ENCODE assay signal across 24 mouse cellular contexts in the genomic region with DNA sequence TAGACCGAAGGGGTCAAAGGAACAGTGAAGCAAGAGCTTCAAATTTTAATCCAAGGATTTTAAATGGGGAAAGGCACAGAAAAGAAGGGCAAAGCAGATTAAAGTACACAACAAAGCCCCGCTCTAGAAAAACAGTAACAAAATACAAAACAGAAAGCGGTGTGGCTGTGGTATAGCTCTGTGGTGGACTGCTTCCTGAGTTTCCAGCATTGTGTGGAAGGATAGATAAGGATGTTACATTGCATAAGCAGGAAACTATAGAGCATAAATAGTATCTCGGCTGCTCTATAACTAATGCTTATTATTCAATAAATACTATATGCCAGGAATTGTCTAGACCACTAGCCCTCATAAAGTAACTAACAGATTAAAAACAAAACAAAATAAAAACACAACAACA.
DNase-seq lines count a peak whose midpoint lies in the region; ATAC-seq lines count a peak whose summit lies in the region.
"Had no signal": no experiment of that assay in that cellular context is flagged by ENCODE, and none has a peak within 500 bp of the region (broad histone marks: within the 10 kb centered on the region; RNA-seq: fewer than 3 reads in every experiment).

No protein-coding gene starts in this region.

- H3K27ac ChIP-seq in liver, embryonic 12.5 days: no peak overlapping the region
- no peak overlapping the region for H3K27ac ChIP-seq in liver, embryonic 11.5 days (ENCODE audit: low read depth, low read length)
- H3K27ac ChIP-seq in midbrain, embryonic 15.5 days: no peak overlapping the region
- H3K27ac ChIP-seq: embryonic facial prominence, embryonic 10.5 days; forebrain, embryonic 13.5 days; gastrocnemius, adult 2 months; heart, embryonic 15.5 days; hindbrain, embryonic 10.5 days; hindbrain, embryonic 14.5 days had no signal

- no peaks in the 10 kb centered on the region for H3K36me3 ChIP-seq in liver, embryonic 12.5 days
- H3K36me3 ChIP-seq in liver, embryonic 11.5 days (ENCODE audit: control insufficient read depth, insufficient read depth, low read length): no peaks in the 10 kb centered on the region
- H3K36me3 ChIP-seq in megakaryocyte, embryonic 14.5 days (replicated peaks; ENCODE audit: low read length): peaks cover 14% of the 10 kb centered on the region
- no peaks in the 10 kb centered on the region for H3K36me3 ChIP-seq in midbrain, embryonic 15.5 days (replicated peaks)
- H3K36me3 ChIP-seq: embryonic facial prominence, embryonic 10.5 days; heart, embryonic 15.5 days; hindbrain, embryonic 10.5 days had no signal

- no peaks in the 10 kb centered on the region for H3K27me3 ChIP-seq in liver, embryonic 12.5 days (replicated peaks)
- no peaks in the 10 kb centered on the region for H3K27me3 ChIP-seq in liver, embryonic 11.5 days (replicated peaks; ENCODE audit: control insufficient read depth, insufficient read depth, low read length)
- no peaks in the 10 kb centered on the region for H3K27me3 ChIP-seq in megakaryocyte, embryonic 14.5 days (replicated peaks)
- no peaks in the 10 kb centered on the region for H3K27me3 ChIP-seq in midbrain, embryonic 15.5 days (replicated peaks)
- H3K27me3 ChIP-seq: CH12.LX; forebrain, embryonic 13.5 days; heart, embryonic 15.5 days; Patski had no signal

- ATAC-seq in liver, embryonic 12.5 days: 0 out of 2 replicates have a peak, but pooled peaks have one; percentile 44
- no peak; the same call in 1 of the 2 replicates for ATAC-seq in liver, embryonic 11.5 days (replicated peaks; ENCODE audit: low FRiP score)
- ATAC-seq in common myeloid progenitor, adult 5-6 weeks (replicated peaks; ENCODE audit: low read depth, poor library complexity, severe bottlenecking): peak; percentile 94
- no peak for ATAC-seq in midbrain, embryonic 15.5 days (replicated peaks)
- ATAC-seq: activated CD4-positive, CD25-positive, alpha-beta regulatory T cell, adult 4 months; forebrain, embryonic 13.5 days; Patski had no signal

- no peak overlapping the region for H3K9ac ChIP-seq in liver, embryonic 12.5 days
- H3K9ac ChIP-seq in liver, embryonic 11.5 days (ENCODE audit: low read depth, low read length): no peak overlapping the region
- H3K9ac ChIP-seq in midbrain, embryonic 15.5 days: no peak overlapping the region
- H3K9ac ChIP-seq: forebrain, embryonic 13.5 days; heart, embryonic 15.5 days; hindbrain, embryonic 14.5 days had no signal

- 0 out of 2 replicates have a peak, but pooled peaks cover 4% of the 10 kb centered on the region for H3K4me1 ChIP-seq in liver, embryonic 12.5 days
- H3K4me1 ChIP-seq in liver, embryonic 11.5 days (replicated peaks; ENCODE audit: control insufficient read depth, insufficient read depth, low read length): no peaks in the 10 kb centered on the region
- peaks cover 49% of the 10 kb centered on the region for H3K4me1 ChIP-seq in megakaryocyte, embryonic 14.5 days
- H3K4me1 ChIP-seq in midbrain, embryonic 15.5 days: no peaks in the 10 kb centered on the region
- H3K4me1 ChIP-seq: embryonic facial prominence, embryonic 10.5 days; forebrain, embryonic 13.5 days; heart, embryonic 15.5 days; hindbrain, embryonic 10.5 days had no signal

- no peaks in the 10 kb centered on the region for H3K9me3 ChIP-seq in liver, embryonic 12.5 days (replicated peaks)
- H3K9me3 ChIP-seq in liver, embryonic 11.5 days (ENCODE audit: control insufficient read depth, low read length): no peaks in the 10 kb centered on the region
- no peaks in the 10 kb centered on the region for H3K9me3 ChIP-seq in megakaryocyte, embryonic 14.5 days
- no peaks in the 10 kb centered on the region for H3K9me3 ChIP-seq in midbrain, embryonic 15.5 days
- H3K9me3 ChIP-seq: embryonic facial prominence, embryonic 10.5 days; forebrain, embryonic 13.5 days; heart, embryonic 15.5 days; hindbrain, embryonic 10.5 days had no signal

- WGBS in liver, embryonic 12.5 days (ENCODE audit: insufficient replicate concordance): 45% methylated on average over 4 of the region's 4 CpGs
- 53% methylated on average over 4 of the region's 4 CpGs for WGBS in liver, embryonic 11.5 days
- 91% methylated on average over 4 of the region's 4 CpGs for WGBS in midbrain, embryonic 15.5 days

- H3K4me3 ChIP-seq in liver, embryonic 12.5 days: no peak overlapping the region
- no peak overlapping the region for H3K4me3 ChIP-seq in liver, embryonic 11.5 days (ENCODE audit: low read depth, low read length)
- H3K4me3 ChIP-seq in megakaryocyte, embryonic 14.5 days (replicated peaks): peak overlapping the region; percentile 76
- H3K4me3 ChIP-seq in midbrain, embryonic 15.5 days: no peak overlapping the region
- H3K4me3 ChIP-seq: embryonic facial prominence, embryonic 10.5 days; forebrain, embryonic 13.5 days; gastrocnemius, adult 2 months; heart, embryonic 15.5 days; hindbrain, embryonic 10.5 days had no signal

- DNase-seq in liver, embryonic 11.5 days (ENCODE audit: low spot score): no peak
- DNase-seq in right cerebral cortex, postnatal 36 days (ENCODE audit: low spot score in 2 of 2): no peak
- no peak for DNase-seq in yolk sac, embryonic 10.5 days (ENCODE audit: low spot score)
- DNase-seq: adrenal gland, postnatal 14 days; cerebellum, adult 11-12 months; cerebellum, adult 9-10 months; cerebellum, postnatal 25 days; gastrocnemius, adult 2 months; gastrocnemius, postnatal 25 days; heart, adult 18-20 months; heart, postnatal 14 days had no signal

- no peak overlapping the region for H3K4me2 ChIP-seq in liver, embryonic 12.5 days
- no peak overlapping the region for H3K4me2 ChIP-seq in liver, embryonic 11.5 days
- no peak overlapping the region for H3K4me2 ChIP-seq in midbrain, embryonic 15.5 days
- H3K4me2 ChIP-seq: forebrain, embryonic 13.5 days; heart, embryonic 11.5 days; heart, embryonic 15.5 days; hindbrain, embryonic 14.5 days had no signal

Comparison
In these comparisons a context has a peak if more than half of its experiments do, and no peak if none do; other contexts are left out.
1. ATAC-seq: peak in liver, embryonic 12.5 days (single experiment) and common myeloid progenitor, adult 5-6 weeks (single experiment); none in liver, embryonic 11.5 days (single experiment) and midbrain, embryonic 15.5 days (single experiment).